Mouse (Mus musculus) c-Kit-positive CD71-positive TER-119-negative erythroid progenitor cells, embryonic 14.5 days (primary cell): Measurements from ENCODE around the gene Dnajb8.

ENCODE experiments used
- DNase-seq: peaks from one replicate; pipeline ENCODE4 v3.0.0-alpha.2; 2013; ENCODE audit warnings: low read depth

Gene Dnajb8

GRCm38 (mm10) chr6:88292274-88292909, 70.3 kb downstream of the Dnajb8 start:
- DNase-seq, result peak; percentile 38

- DNase-seq, result no peak
Measured at GRCm38 (mm10) chr6:88299491-88299890, 77.4 kb downstream of the Dnajb8 start.

GRCm38 (mm10) chr6:88301234-88301633, 79.2 kb downstream of the Dnajb8 start:
- DNase-seq, result no peak
